Mouse (Mus musculus) forebrain, embryonic 10.5 days (tissue): Measurements from ENCODE around the gene Trabd2b. TPM values are rescaled to one million over a fixed set of nuclear protein-coding genes. Genes with fewer than 3 reads are reported as not detected.

Source experiments
- DNase-seq: peaks from one replicate; pipeline ENCODE4 v3.0.0-alpha.2; 2017; ENCODE audit warnings: low spot score; ENCODE audit errors: extremely low spot score
- H3K27ac ChIP-seq: fragments of 300-500 bp; sonication (generic); 2 replicates; pipeline ENCODE4 v1.5.1; 2016; ENCODE audit warnings: mild to moderate bottlenecking
- H3K27me3 ChIP-seq: fragments of 300-500 bp; sonication (generic); 2 replicates; pipeline ENCODE4 v1.6.1; 2016; ENCODE audit warnings: mild to moderate bottlenecking; ENCODE audit not compliant: poor library complexity, severe bottlenecking
- H3K36me3 ChIP-seq: fragments of 300-500 bp; sonication (generic); replicated peaks from 2 replicates; pipeline ENCODE4 v1.6.1; 2016; ENCODE audit warnings: mild to moderate bottlenecking, moderate library complexity
- H3K4me1 ChIP-seq: fragments of 300-500 bp; sonication (generic); 2 replicates; pipeline ENCODE4 v1.6.1; 2016
- H3K4me3 ChIP-seq: fragments of 300-500 bp; sonication (generic); 2 replicates; pipeline ENCODE4 v1.5.1; 2016; ENCODE audit warnings: mild to moderate bottlenecking, moderate library complexity
- H3K9me3 ChIP-seq: fragments of 300-500 bp; sonication (generic); 2 replicates; pipeline ENCODE4 v1.6.1; 2016; ENCODE audit warnings: mild to moderate bottlenecking, moderate library complexity
- WGBS: fragments of 180-500 bp; shearing (Covaris S2); methylation state at CpG from one replicate; pipeline ENCODE4 v1.1.7; 2016; 5-methylcytosine and 5-hydroxymethylcytosine counted together
- polyA plus RNA-seq: library from polyadenylated mRNA; unstranded; fragments of >200 nt; fragmentation: Nextera tagmentation; extraction: Ambion mirVana; gene quantifications from 2 replicates; pipeline ENCODE4 v1.2.1, GENCODE M21; 2016

Trabd2b gene
- polyA plus RNA-seq, 1 experiment from 2014 or later = 1.0 TPM

DNA sequence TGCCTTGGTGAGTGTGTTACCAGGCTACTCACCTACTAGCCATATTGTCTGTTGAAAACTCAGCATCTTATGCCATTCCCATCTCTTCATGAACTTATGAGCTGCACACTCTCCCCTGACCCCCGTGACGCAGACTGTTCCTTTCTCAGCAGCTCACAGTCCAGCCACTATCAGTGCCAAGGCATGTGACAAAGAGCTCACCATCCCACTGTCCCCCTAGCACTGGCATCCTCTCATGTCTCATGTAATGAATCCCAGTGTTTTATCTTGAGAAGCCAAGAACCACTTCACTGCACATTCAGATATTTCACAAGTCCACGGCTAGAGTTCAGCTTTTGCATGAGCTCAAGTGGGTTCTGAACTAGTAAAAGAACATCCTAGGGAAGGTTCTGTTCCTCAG is 105.1 kb downstream of the Trabd2b start:
- Histone ChIP-seq H3K9me3 (no peaks in the 10 kb centered on the region), H3K27ac (no peak overlapping the region), H3K27me3 (no peaks in the 10 kb centered on the region), H3K36me3 (no peaks in the 10 kb centered on the region), H3K4me1 (peaks cover 11% of the 10 kb centered on the region), H3K4me3 (no peak overlapping the region)
- no peak for DNase-seq
- 91% methylated on average over 3 of the region's 3 CpGs for WGBS

GRCm38 (mm10) chr4:114513149-114513548 is 106.6 kb downstream of the Trabd2b start:
- peaks cover 18% of the 10 kb centered on the region for H3K4me1 ChIP-seq
- no peaks in the 10 kb centered on the region for H3K36me3 ChIP-seq
- H3K9me3 ChIP-seq = no peaks in the 10 kb centered on the region
- H3K4me3 ChIP-seq = no peak overlapping the region
- no peaks in the 10 kb centered on the region for H3K27me3 ChIP-seq
- no peak overlapping the region for H3K27ac ChIP-seq
- DNase-seq = no peak

DNA sequence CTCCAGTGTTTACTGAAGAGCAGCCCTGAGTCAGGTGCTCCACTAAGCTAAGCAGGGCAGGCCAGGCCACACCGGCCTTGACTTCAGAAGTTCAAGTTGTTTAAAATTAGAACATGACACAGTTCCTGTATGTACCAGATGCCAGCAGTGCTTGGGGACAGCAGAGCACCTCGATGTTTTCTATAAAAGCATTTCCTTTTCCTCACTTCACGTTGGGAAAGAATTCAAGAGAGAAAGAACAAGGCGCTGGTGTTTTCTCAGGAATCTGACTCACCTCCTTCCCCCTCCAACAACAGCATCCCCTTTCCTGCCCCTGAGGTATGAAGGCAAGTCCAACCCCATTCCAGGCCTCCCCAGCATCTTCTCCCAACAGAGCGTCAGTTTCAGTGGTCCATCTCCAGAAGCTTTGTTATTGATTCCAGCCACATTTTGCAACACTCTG is 108.8 kb downstream of the Trabd2b start:
- Histone ChIP-seq H3K36me3 (no peaks in the 10 kb centered on the region), H3K4me3 (no peak overlapping the region), H3K27ac (no peak overlapping the region), H3K9me3 (no peaks in the 10 kb centered on the region), H3K27me3 (no peaks in the 10 kb centered on the region), H3K4me1 (peaks cover 18% of the 10 kb centered on the region)
- 65% methylated on average over 5 of the region's 5 CpGs for WGBS
- no peak for DNase-seq

GRCm38 (mm10) chr4:114516651-114517050 is 110.1 kb downstream of the Trabd2b start:
- Histone ChIP-seq H3K4me1 (peaks cover 18% of the 10 kb centered on the region), H3K9me3 (no peaks in the 10 kb centered on the region), H3K27ac (peak overlapping the region; percentile 35; the same call in 1 of the 2 replicates), H3K36me3 (no peaks in the 10 kb centered on the region), H3K27me3 (no peaks in the 10 kb centered on the region), H3K4me3 (no peak overlapping the region)
- no peak for DNase-seq
- 47% methylated on average over 4 of the region's 4 CpGs for WGBS

DNA sequence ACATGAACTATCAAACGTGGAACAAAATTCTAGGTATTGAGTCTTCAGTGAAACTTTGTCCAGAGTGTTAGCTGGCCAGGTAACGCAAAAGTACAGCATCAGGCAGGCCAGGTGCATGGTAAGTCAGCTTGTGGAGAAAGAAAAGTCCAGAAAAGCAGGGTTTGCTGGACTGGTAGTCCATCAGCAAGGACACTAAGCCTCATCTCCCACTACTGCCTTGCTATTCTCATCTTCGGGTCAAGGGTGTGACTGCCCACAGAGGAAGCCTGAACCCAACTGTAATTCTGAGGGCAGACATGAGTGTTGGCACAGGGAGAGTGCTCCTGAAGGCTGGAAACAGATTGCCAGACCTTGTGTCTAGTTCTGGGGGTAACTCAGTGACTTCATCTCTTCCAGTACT is 111.5 kb downstream of the Trabd2b start:
- peaks cover 18% of the 10 kb centered on the region for H3K4me1 ChIP-seq
- H3K36me3 ChIP-seq = no peaks in the 10 kb centered on the region
- H3K27me3 ChIP-seq = no peaks in the 10 kb centered on the region
- DNase-seq = no peak
- WGBS = 85% methylated on average over 3 of the region's 3 CpGs
- no peak overlapping the region for H3K4me3 ChIP-seq
- H3K9me3 ChIP-seq = no peaks in the 10 kb centered on the region
- no peak overlapping the region for H3K27ac ChIP-seq

GRCm38 (mm10) chr4:114518571-114518970 is 112.0 kb downstream of the Trabd2b start:
- H3K4me1 ChIP-seq = peaks cover 18% of the 10 kb centered on the region
- H3K27me3 ChIP-seq = no peaks in the 10 kb centered on the region
- DNase-seq = no peak
- H3K36me3 ChIP-seq = no peaks in the 10 kb centered on the region
- no peaks in the 10 kb centered on the region for H3K9me3 ChIP-seq
- no peak overlapping the region for H3K27ac ChIP-seq
- WGBS = 95% methylated on average over 1 of the region's 1 CpGs
- no peak overlapping the region for H3K4me3 ChIP-seq

DNA sequence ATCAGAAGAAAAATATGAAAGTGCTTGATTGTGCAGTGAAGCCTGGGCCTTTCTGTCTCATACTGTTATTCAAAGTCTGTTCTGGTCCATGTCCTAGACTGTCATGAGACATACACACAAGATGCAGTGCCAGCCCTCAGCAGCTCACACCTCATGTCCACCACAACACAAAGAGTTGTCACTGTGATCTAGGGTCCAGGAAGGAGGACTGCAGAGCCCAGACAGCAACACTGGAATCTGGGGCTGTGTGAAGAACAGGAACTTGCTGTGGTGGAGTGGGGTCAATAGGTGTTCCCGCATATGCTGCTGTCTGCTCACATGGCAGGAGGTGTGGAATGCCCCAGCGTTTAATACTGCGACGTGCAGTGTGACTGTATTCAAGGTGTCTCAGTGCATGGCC is 112.8 kb downstream of the Trabd2b start:
- Histone ChIP-seq H3K27me3 (no peaks in the 10 kb centered on the region), H3K27ac (no peak overlapping the region), H3K4me1 (peaks cover 18% of the 10 kb centered on the region), H3K4me3 (no peak overlapping the region), H3K36me3 (no peaks in the 10 kb centered on the region), H3K9me3 (no peaks in the 10 kb centered on the region)
- WGBS = 92% methylated on average over 4 of the region's 4 CpGs
- DNase-seq = no peak

DNA sequence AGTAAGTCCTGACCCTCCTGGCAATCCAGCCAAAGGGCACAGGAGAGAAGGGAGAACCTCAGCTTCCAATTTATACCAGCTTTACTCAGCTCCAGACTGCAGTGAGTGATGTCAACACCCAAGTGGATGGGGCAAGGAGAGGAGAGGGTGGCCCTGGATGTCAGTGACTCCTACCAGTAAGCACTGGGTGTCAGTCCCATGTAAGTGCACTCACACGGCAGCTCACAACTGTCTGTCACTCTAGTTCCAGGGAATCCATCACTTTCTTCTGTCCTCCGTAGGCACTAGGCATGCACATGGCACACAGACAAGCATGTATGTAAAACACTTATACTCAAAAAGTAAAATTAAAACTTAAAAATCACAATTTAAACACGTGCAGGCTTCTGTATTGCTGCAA is 113.4 kb downstream of the Trabd2b start:
- Histone ChIP-seq H3K4me1 (peaks cover 18% of the 10 kb centered on the region), H3K27ac (no peak overlapping the region), H3K27me3 (no peaks in the 10 kb centered on the region), H3K36me3 (no peaks in the 10 kb centered on the region), H3K4me3 (no peak overlapping the region), H3K9me3 (no peaks in the 10 kb centered on the region)
- DNase-seq = no peak
- WGBS = 89% methylated on average over 3 of the region's 3 CpGs

DNA sequence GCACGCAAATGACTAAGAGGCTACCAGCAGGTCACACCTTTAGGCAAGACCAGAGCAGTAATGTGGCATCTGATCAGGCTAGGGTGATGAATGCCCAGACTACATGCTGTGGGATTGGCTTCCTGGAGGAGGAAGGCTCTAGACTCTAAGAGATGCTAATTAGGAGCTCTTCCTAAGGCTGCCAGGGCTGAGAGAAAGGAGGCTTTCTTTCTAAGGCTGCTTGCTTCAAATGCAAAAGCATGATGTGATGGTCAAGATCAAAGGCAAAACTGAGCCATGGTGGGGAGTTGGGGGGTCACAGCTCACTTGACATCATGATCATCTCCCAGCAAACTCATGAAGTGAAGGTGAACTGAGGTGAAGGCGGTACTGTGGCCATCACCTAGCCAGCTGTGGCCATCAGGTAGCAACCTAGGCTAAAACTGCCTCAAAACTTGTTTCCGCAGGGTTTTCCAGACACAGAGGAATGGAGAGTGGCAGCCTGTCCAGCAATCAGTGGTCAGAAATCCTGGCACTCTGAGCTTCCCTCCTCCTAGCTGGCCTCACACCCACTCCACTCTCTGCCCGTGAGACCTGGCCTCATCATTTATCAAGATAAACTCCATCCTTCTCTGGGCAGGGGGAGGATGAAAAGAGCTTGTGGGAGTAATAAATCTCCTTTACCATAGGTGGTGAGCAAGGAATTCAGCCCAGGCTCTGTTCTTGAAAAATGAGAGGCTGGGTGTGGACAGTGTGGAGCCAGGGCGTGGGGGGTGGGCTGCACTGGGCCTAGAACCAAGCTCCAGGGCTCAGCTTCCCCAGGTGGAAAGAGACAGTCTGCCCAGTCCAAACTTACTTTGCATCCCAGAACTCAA is 117.0 kb downstream of the Trabd2b start:
- H3K36me3 ChIP-seq = no peaks in the 10 kb centered on the region
- no peaks in the 10 kb centered on the region for H3K4me1 ChIP-seq
- DNase-seq = no peak
- no peak overlapping the region for H3K4me3 ChIP-seq
- 82% methylated on average over 5 of the region's 5 CpGs for WGBS
- no peak overlapping the region for H3K27ac ChIP-seq
- H3K27me3 ChIP-seq = no peaks in the 10 kb centered on the region
- H3K9me3 ChIP-seq = no peaks in the 10 kb centered on the region

DNA sequence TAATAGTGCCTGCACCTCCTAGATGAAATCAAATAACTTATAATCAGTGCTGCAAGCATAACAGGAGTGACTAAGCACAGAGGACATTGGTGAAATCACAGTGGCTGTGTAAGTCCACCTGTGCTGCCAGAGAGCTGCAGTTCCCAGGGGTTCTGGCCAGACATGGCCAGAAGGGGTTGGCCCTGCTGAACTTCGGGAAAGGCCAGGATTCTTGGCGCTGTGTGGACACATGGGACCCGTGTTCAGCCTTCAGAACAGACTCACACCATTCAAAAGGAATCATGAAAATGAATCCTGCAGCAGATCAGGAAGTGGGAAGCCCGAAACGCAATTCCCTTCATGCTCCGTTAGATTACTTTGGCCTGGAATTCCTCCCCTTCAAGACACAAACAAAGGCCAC is 125.1 kb downstream of the Trabd2b start:
- no peak for DNase-seq
- H3K36me3 ChIP-seq = no peaks in the 10 kb centered on the region
- 49% methylated on average over 6 of the region's 6 CpGs for WGBS
- peaks cover 6% of the 10 kb centered on the region for H3K4me1 ChIP-seq
- H3K27ac ChIP-seq = no peak overlapping the region
- H3K27me3 ChIP-seq = no peaks in the 10 kb centered on the region
- no peak overlapping the region for H3K4me3 ChIP-seq
- H3K9me3 ChIP-seq = no peaks in the 10 kb centered on the region

GRCm38 (mm10) chr4:114533894-114534754 is 127.6 kb downstream of the Trabd2b start:
- H3K9me3 ChIP-seq = no peaks in the 10 kb centered on the region
- H3K4me1 ChIP-seq = peaks cover 11% of the 10 kb centered on the region
- no peak overlapping the region for H3K4me3 ChIP-seq
- DNase-seq = no peak
- no peak overlapping the region for H3K27ac ChIP-seq
- 89% methylated on average over 4 of the region's 4 CpGs for WGBS
- H3K27me3 ChIP-seq = no peaks in the 10 kb centered on the region
- no peaks in the 10 kb centered on the region for H3K36me3 ChIP-seq

- H3K4me1 ChIP-seq = peaks cover 12% of the 10 kb centered on the region; the same call in 1 of the 2 replicates
- H3K9me3 ChIP-seq = no peaks in the 10 kb centered on the region
- no peaks in the 10 kb centered on the region for H3K36me3 ChIP-seq
- H3K27ac ChIP-seq = no peak overlapping the region
- no peak for DNase-seq
- no peaks in the 10 kb centered on the region for H3K27me3 ChIP-seq
- whole genome bisulfite sequencing = 85% methylated on average over 6 of the region's 6 CpGs
- H3K4me3 ChIP-seq = no peak overlapping the region
Measured at GRCm38 (mm10) chr4:114537376-114537974, 131.0 kb downstream of the Trabd2b start.
